Mouse (Mus musculus) heart, adult 2 months (tissue): ENCODE measurements around the gene Gm21731. TPM values are rescaled to one million over a fixed set of nuclear protein-coding genes. Genes with fewer than 3 reads are reported as not detected.
"Not testable (repeated sequence)": the region's sequence is repeated elsewhere in the genome, so short reads cannot be mapped to it uniquely, and the experiment has no call there.

ENCODE experiments used
- DNase-seq, 2 experiments: peaks; one replicate each; pipeline ENCODE4 v3.0.0; 2021
- H3K27ac ChIP-seq: fragments of 200-600 bp; 2 replicates; pipeline ENCODE4 v1.8.1; 2022
- H3K27me3 ChIP-seq: fragments of 200-500 bp; 2 replicates; pipeline ENCODE4 v1.6.1; 2012; ENCODE audit warnings: mild to moderate bottlenecking, low read length, inconsistent platforms, mixed read lengths; ENCODE audit not compliant: control insufficient read depth, insufficient read depth
- H3K36me3 ChIP-seq: fragments of 200-500 bp; 2 replicates; pipeline ENCODE4 v1.6.1; 2012; ENCODE audit warnings: low read length, inconsistent platforms; ENCODE audit not compliant: control insufficient read depth, insufficient read depth
- H3K4me1 ChIP-seq: fragments of 200-500 bp; 2 replicates; pipeline ENCODE4 v1.6.1; 2011; ENCODE audit warnings: low read length; ENCODE audit not compliant: control insufficient read depth, insufficient read depth
- H3K4me3 ChIP-seq: fragments of 200-600 bp; 2 replicates; pipeline ENCODE4 v1.8.1; 2022
- H3K79me2 ChIP-seq: fragments of 200-500 bp; replicated peaks from 2 replicates; pipeline ENCODE4 v1.6.1; 2012; ENCODE audit warnings: mild to moderate bottlenecking, inconsistent platforms, low read length, moderate library complexity, mixed read lengths; ENCODE audit not compliant: control insufficient read depth, insufficient read depth
- H3K9ac ChIP-seq: fragments of 200-500 bp; 2 replicates; pipeline ENCODE4 v1.6.1; 2012; ENCODE audit warnings: low read depth, mild to moderate bottlenecking, control low read depth, inconsistent platforms, low read length, mixed read lengths
- CTCF ChIP-seq: fragments of 200-600 bp; IDR thresholded peaks from 2 replicates; pipeline ENCODE4 v1.8.1; 2022; ENCODE audit warnings: antibody characterized with exemption, mild to moderate bottlenecking, moderate library complexity
- EP300 ChIP-seq: fragments of 200-500 bp; IDR thresholded peaks from 2 replicates; pipeline ENCODE4 v1.6.1; 2011; ENCODE audit warnings: low read depth, low read length, control low read depth; ENCODE audit not compliant: insufficient read depth
- POLR2A ChIP-seq: fragments of 200-500 bp; IDR thresholded peaks from 2 replicates; pipeline ENCODE4 v1.6.1; 2011; ENCODE audit warnings: mild to moderate bottlenecking, low read depth, low read length, control low read depth; ENCODE audit not compliant: insufficient read depth
- WGBS: fragments of 180-500 bp; shearing (Covaris S2); methylation state at CpG from one replicate; pipeline ENCODE4 v1.1.7; 2018; 5-methylcytosine and 5-hydroxymethylcytosine counted together
- intact Hi-C: fragments of 180-260 bp; cut with DNase I; formaldehyde crosslinking; loops from one replicate; pipeline ENCODE4 v1.15.1; 2025
- polyA plus RNA-seq: library from polyadenylated mRNA; depleted of rRNA; stranded (reverse); fragments of >200 nt; gene quantifications from 2 replicates; pipeline ENCODE4 v1.2.3, GENCODE M21; 2012; rRNA removed
- total RNA-seq, 2 experiments: library from RNA; stranded (reverse); gene quantifications; 2 replicates each; pipeline ENCODE4 v1.2.3; 2021

The Gm21731 gene
- total and polyA plus RNA-seq, 3 experiments = not detected

- H3K27ac ChIP-seq, DNase-seq, intact Hi-C loops, H3K79me2 ChIP-seq, H3K4me3 ChIP-seq, H3K36me3 ChIP-seq, H3K27me3 ChIP-seq, H3K9ac ChIP-seq, H3K4me1 ChIP-seq: not testable (repeated sequence)
- WGBS = 51% methylated on average over 3 of the region's 3 CpGs
Measured at GRCm38 (mm10) chr13:120259718-120260117, 20.8 kb downstream of the Gm21731 start.

- H3K79me2 ChIP-seq, H3K27ac ChIP-seq, H3K4me3 ChIP-seq, H3K27me3 ChIP-seq, H3K9ac ChIP-seq, intact Hi-C loops, H3K36me3 ChIP-seq, DNase-seq, H3K4me1 ChIP-seq: not testable (repeated sequence)
- WGBS = 68% methylated on average over 2 of the region's 2 CpGs
Measured at GRCm38 (mm10) chr13:120262870-120263269, 24.0 kb downstream of the Gm21731 start, which contains the start of gene AF067061. Gene AF067061, plus strand, starts transcription at chr13:120263114.

GRCm38 (mm10) chr13:120277837-120278236 is 38.9 kb downstream of the Gm21731 start:
- DNase-seq, intact Hi-C loops, H3K79me2 ChIP-seq, H3K27me3 ChIP-seq, H3K27ac ChIP-seq, H3K4me1 ChIP-seq, H3K4me3 ChIP-seq, H3K36me3 ChIP-seq, H3K9ac ChIP-seq: not testable (repeated sequence)
- WGBS = 14% methylated on average over 2 of the region's 2 CpGs

DNA sequence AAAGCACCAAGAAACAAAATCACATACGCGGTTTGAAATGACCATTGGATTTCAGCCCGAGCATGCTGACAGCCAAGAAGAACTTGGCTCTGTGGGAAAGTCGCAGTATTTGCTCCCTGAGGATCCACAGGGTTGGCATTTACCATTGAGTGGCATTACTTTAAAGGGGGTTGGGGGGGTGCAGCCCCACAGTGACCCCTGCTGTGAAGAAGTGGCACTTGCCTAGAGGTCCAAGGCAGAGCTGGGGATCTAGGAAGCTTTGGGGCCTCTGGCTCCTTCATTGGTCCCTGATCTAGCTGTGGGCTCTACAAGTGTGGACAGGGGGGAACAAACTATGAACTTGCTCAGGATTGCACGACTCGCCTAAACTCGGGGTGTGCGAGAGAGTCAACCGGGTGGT is 39.9 kb downstream of the Gm21731 start:
- H3K27ac ChIP-seq = no peak overlapping the region
- no peaks in the 10 kb centered on the region for H3K27me3 ChIP-seq
- H3K9ac ChIP-seq = no peak overlapping the region
- WGBS = 82% methylated on average over 9 of the region's 9 CpGs
- no peaks in the 10 kb centered on the region for H3K4me1 ChIP-seq
- no peak for DNase-seq
- H3K4me3 ChIP-seq = no peak overlapping the region
- TF ChIP-seq CTCF (no peak), POLR2A (no peak), EP300 (no peak)
- no peaks in the 10 kb centered on the region for H3K79me2 ChIP-seq
- no peaks in the 10 kb centered on the region for H3K36me3 ChIP-seq
- intact Hi-C loops = no loop called here

Other genes with a start within 250 kb of the Gm21731 start
- not detected for gene Gm36079, start 212.1 kb upstream of the Gm21731 start, total RNA-seq
- not detected in 2 replicates for gene Gm36079, start 212.1 kb upstream of the Gm21731 start, polyA plus RNA-seq
- gene Gm21188, start 186.9 kb upstream of the Gm21731 start, total RNA-seq = under 1 TPM in 1 of 2 experiments, not detected in 1; 0.23 TPM
- 0.29 and 0.67 TPM in 2 replicates for gene Gm21188, start 186.9 kb upstream of the Gm21731 start, polyA plus RNA-seq
- not detected for gene Gm20767, start 98.9 kb upstream of the Gm21731 start, total RNA-seq
- gene Gm20767, start 98.9 kb upstream of the Gm21731 start, polyA plus RNA-seq = not detected in 2 replicates
- gene Gm21818, start 66.7 kb upstream of the Gm21731 start, total RNA-seq = not detected
- gene Gm21818, start 66.7 kb upstream of the Gm21731 start, polyA plus RNA-seq = not detected in 2 replicates
- gene Gm21762, start 23.2 kb upstream of the Gm21731 start, total RNA-seq = not detected
- not detected in 2 replicates for gene Gm21762, start 23.2 kb upstream of the Gm21731 start, polyA plus RNA-seq
- not detected for gene AF067061, start 24.0 kb downstream of the Gm21731 start, total RNA-seq
- not detected in 2 replicates for gene AF067061, start 24.0 kb downstream of the Gm21731 start, polyA plus RNA-seq
- gene BC147527, start 61.3 kb downstream of the Gm21731 start, total RNA-seq = not detected
- gene BC147527, start 61.3 kb downstream of the Gm21731 start, polyA plus RNA-seq = 0.08 TPM in 1 of 2 replicates, not detected in the other
- not detected for gene Tcstv3, start 77.8 kb downstream of the Gm21731 start, total RNA-seq
- gene Tcstv3, start 77.8 kb downstream of the Gm21731 start, polyA plus RNA-seq = not detected in 2 replicates